Mouse (Mus musculus) heart, postnatal 0 days (tissue): ENCODE data around the gene Tekt3.

Experiments
- CTCF ChIP-seq: IDR thresholded peaks from 2 replicates; pipeline ENCODE4 v1.5.1; 2016; ENCODE audit warnings: antibody characterized with exemption, control low read depth, low read depth
- EP300 ChIP-seq: IDR thresholded peaks from 2 replicates; pipeline ENCODE4 v1.6.1; 2016; ENCODE audit warnings: antibody characterized with exemption, low read depth

DNA sequence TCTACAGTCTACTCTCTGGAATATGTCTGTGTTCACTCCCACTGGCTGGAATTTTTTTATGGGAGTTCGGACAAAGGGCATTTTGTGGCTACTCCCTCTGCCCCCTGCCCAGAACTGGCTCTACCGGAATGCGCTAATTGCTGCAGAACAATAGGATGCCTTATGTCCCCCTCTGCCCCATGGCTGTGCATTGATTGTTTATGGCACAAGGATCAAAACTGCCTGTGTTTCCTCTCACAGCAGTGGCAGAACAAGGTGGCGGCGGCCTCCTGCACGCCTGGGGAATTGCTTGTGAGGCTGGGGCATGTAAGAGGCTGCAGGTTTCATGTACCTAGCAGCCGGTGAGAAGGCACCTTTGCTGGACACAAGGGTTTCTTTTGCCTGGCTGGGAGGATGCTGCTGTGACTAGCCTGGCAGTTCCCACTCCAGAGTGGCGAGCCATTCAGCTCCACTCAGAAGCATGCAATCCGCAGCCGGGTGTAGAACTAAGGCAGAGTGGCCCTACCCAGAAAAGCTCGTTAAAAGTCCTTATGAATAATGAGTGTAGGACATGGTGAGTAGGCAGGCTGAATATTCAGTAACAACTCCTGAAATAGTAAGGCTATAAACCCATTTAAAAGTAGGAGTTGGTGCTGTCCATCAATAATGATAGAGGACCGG is 21.3 kb upstream of the Tekt3 start:
- TF ChIP-seq EP300 = no peak
- TF ChIP-seq CTCF = no peak
